Mouse (Mus musculus) spleen, adult 2 months (tissue): Measurements from ENCODE around the gene Tmem245. TPM values are rescaled to one million over a fixed set of nuclear protein-coding genes. Genes with fewer than 3 reads are reported as not detected.

Experiments used
- DNase-seq, 2 experiments: peaks; one replicate each; pipeline versions ENCODE4 v3.0.0 to v3.0.0-alpha.2; 2012 to 2021; ENCODE audit warnings: low spot score in 2 of 2, low read depth in 1 of 2
- H3K27ac ChIP-seq: fragments of 200-500 bp; 2 replicates; pipeline ENCODE4 v1.5.1; 2012; ENCODE audit warnings: low read length, inconsistent platforms; ENCODE audit not compliant: insufficient read depth
- H3K27me3 ChIP-seq: fragments of 200-500 bp; 2 replicates; pipeline ENCODE4 v1.6.1; 2012; ENCODE audit warnings: mild to moderate bottlenecking, moderate library complexity, low read length, inconsistent platforms; ENCODE audit not compliant: control insufficient read depth, insufficient read depth
- H3K36me3 ChIP-seq: fragments of 200-500 bp; 2 replicates; pipeline ENCODE4 v1.6.1; 2012; ENCODE audit warnings: mild to moderate bottlenecking, low read length, inconsistent platforms; ENCODE audit not compliant: control insufficient read depth, insufficient read depth
- H3K4me1 ChIP-seq: fragments of 200-500 bp; 2 replicates; pipeline ENCODE4 v1.6.1; 2011; ENCODE audit warnings: inconsistent platforms; ENCODE audit not compliant: control insufficient read depth, insufficient read depth, insufficient read length
- H3K4me3 ChIP-seq: fragments of 200-500 bp; 2 replicates; pipeline ENCODE4 v1.5.1; 2011; ENCODE audit warnings: mild to moderate bottlenecking, inconsistent platforms; ENCODE audit not compliant: insufficient read depth, insufficient read length; ENCODE audit errors: extremely low read depth
- CTCF ChIP-seq: fragments of 200-500 bp; IDR thresholded peaks from 2 replicates; pipeline ENCODE4 v1.5.1; 2011; ENCODE audit warnings: mild to moderate bottlenecking, inconsistent platforms; ENCODE audit not compliant: insufficient read depth, insufficient read length, insufficient replicate concordance; ENCODE audit errors: extremely low read depth
- POLR2A ChIP-seq: fragments of 200-500 bp; IDR thresholded peaks from 2 replicates; pipeline ENCODE4 v1.6.1; 2011; ENCODE audit warnings: low read depth, low read length, inconsistent platforms
- WGBS: fragments of 180-500 bp; shearing (Covaris S2); methylation state at CpG from one replicate; pipeline ENCODE4 v1.1.7; 2018; 5-methylcytosine and 5-hydroxymethylcytosine counted together
- polyA plus RNA-seq: library from polyadenylated mRNA; depleted of rRNA; stranded (reverse); fragments of >200 nt; gene quantifications from 2 replicates; pipeline ENCODE4 v1.2.3, GENCODE M21; 2012

The Tmem245 gene
- polyA plus RNA-seq, 1 experiment = 9.4 TPM

DNA sequence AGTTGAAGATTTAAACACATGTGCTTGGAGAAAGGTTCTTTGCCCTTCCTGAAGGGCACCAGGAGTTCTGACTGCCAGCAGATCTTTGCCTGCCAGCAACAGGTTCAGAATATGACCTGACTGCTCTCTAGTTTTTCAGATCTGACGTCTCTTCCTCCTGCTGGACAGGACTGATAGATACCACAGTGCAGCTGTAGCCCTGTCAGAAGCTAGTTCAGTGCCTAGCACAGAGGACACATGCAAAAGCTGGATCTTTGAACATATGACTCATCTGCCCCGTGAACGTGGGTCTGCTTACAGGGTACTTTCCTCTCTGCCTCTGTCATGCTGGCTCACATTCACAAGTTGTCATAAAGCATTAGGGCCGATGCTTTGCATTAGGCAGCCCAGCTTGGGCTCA, 3.0 kb downstream of the Tmem245 start:
- TF ChIP-seq POLR2A (no peak), CTCF (no peak)
- Histone ChIP-seq H3K4me3 (no peak overlapping the region), H3K36me3 (no peaks in the 10 kb centered on the region), H3K27ac (no peak overlapping the region), H3K27me3 (no peaks in the 10 kb centered on the region), H3K4me1 (peaks cover 3% of the 10 kb centered on the region)
- 62% methylated on average over 4 of the region's 4 CpGs for WGBS
- DNase-seq = no peak

DNA sequence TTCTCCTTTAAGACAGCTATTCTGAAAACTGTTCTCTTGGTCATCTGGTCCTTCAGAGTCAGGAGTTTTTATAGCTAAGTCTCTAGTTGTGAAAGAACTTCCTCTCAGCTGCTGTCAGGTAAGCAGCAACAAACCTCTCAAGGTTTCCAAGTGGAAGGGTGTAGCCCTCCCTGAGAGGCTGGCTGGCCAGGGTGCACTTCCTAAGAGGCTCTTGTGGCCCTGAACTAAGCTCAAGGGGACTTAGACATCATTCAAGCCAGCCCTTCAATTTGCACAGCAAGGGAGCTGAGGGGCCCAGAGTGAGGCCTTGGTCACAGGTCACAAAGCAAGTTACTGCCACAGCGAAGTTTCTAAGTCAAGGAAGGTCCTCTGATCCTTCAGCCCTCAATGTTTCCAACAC, 4.0 kb downstream of the Tmem245 start:
- no peaks in the 10 kb centered on the region for H3K36me3 ChIP-seq
- peaks cover 3% of the 10 kb centered on the region for H3K4me1 ChIP-seq
- H3K27me3 ChIP-seq = no peaks in the 10 kb centered on the region
- TF ChIP-seq CTCF = no peak
- TF ChIP-seq POLR2A = no peak
- DNase-seq = no peak
- H3K27ac ChIP-seq = no peak overlapping the region
- H3K4me3 ChIP-seq = no peak overlapping the region
- 81% methylated on average over 1 of the region's 1 CpGs for WGBS

DNA sequence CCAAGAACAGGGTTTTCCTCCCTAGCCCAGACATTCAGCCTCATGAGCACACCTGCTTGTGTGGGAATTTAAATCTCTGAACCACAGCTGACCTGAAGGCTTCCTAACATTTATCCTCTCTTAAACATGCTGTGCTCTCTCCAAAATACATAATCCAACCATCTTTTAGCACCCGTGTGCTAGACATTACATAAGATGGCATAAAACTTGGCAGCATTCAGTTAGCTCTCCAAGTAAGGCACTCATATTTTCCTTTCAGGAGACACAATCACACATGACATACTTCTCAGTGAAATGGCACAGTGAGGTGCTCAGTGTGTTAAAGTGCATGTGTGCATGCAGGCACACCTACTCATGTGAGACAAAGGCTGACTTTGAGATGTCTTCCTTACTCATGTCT, 4.7 kb downstream of the Tmem245 start:
- no peak for DNase-seq
- no peak overlapping the region for H3K4me3 ChIP-seq
- 86% methylated on average over 1 of the region's 1 CpGs for WGBS
- H3K27ac ChIP-seq = no peak overlapping the region
- TF ChIP-seq POLR2A (no peak), CTCF (no peak)
- H3K27me3 ChIP-seq = no peaks in the 10 kb centered on the region
- H3K4me1 ChIP-seq = peaks cover 3% of the 10 kb centered on the region
- H3K36me3 ChIP-seq = no peaks in the 10 kb centered on the region

DNA sequence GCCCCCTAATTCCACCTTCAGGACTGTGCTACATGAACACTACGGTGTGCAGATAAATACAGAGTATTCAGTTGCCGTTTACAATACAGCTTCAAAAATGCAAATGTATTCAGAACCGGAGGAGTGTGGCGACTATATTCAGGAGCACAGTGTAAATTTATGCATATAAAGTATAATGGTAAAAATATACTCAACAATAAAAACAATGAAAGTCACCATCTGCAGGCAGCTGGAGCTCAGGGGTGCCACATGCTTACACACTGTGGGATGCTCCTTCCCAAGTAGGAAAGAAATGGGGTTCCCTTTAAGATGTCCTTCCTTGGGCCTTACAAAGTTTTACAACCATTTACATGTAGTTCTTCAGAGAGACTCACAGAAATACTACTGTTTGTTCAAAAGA, 5.8 kb downstream of the Tmem245 start:
- H3K4me3 ChIP-seq = no peak overlapping the region
- no peak overlapping the region for H3K27ac ChIP-seq
- TF ChIP-seq POLR2A = no peak
- no peak for TF ChIP-seq CTCF
- H3K36me3 ChIP-seq = no peaks in the 10 kb centered on the region
- H3K4me1 ChIP-seq = peaks cover 7% of the 10 kb centered on the region; the same call in 1 of the 2 replicates
- WGBS = 92% methylated on average over 4 of the region's 4 CpGs
- H3K27me3 ChIP-seq = no peaks in the 10 kb centered on the region
- no peak for DNase-seq

DNA sequence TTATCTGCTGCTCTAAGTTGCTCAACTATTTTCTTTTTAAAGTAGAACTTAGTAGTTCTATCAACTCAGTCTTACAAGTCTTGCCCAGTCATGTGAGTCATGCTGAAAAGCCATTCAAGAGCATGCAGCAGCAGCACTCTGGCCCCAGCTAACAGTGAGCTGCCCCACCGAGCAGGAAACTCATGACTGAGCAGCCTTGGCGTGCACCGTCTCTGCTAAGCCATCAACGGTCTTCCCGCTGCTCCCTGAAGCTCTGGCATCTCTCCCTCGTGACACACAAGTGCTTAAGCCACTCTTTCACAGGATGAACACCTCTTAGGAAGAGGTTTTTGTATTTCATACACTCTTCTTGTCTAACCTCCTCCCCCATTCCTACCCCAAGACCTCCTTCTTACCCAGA, 10.1 kb downstream of the Tmem245 start:
- DNase-seq = no peak

DNA sequence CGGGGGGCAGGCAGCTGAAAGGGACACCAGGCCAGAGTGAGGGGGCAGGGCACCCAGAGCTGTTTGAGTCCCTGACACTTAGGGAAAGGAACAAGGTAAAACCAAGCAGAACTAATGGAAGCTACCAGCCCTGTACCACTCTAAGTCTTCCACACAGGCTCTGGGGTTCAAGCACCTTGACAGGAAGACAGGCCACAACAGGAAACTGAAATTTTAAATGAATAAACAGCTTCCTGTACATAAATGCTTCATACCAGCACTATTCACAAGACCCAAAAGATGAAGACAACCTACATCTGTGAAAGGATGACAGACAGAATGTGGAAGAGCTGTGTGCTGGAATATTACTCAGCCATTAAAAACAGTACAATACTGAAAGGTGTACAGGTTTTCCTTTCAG, 11.9 kb downstream of the Tmem245 start:
- TF ChIP-seq CTCF (no peak), POLR2A (no peak)
- H3K36me3 ChIP-seq = peaks cover 2% of the 10 kb centered on the region
- no peak for DNase-seq
- peaks cover 7% of the 10 kb centered on the region; the same call in 1 of the 2 replicates for H3K4me1 ChIP-seq
- no CpG with 5 or more reads among the region's 1 CpGs for WGBS
- H3K4me3 ChIP-seq = no peak overlapping the region
- no peaks in the 10 kb centered on the region for H3K27me3 ChIP-seq
- no peak overlapping the region for H3K27ac ChIP-seq

More for the DNA sequence above, 10.1 kb downstream of the Tmem245 start:
- Histone ChIP-seq H3K4me3 (no peak overlapping the region), H3K36me3 (peaks cover 2% of the 10 kb centered on the region), H3K27ac (no peak overlapping the region), H3K27me3 (no peaks in the 10 kb centered on the region), H3K4me1 (peaks cover 7% of the 10 kb centered on the region; the same call in 1 of the 2 replicates)
- 47% methylated on average over 6 of the region's 6 CpGs for WGBS
- TF ChIP-seq CTCF (no peak), POLR2A (no peak)

DNA sequence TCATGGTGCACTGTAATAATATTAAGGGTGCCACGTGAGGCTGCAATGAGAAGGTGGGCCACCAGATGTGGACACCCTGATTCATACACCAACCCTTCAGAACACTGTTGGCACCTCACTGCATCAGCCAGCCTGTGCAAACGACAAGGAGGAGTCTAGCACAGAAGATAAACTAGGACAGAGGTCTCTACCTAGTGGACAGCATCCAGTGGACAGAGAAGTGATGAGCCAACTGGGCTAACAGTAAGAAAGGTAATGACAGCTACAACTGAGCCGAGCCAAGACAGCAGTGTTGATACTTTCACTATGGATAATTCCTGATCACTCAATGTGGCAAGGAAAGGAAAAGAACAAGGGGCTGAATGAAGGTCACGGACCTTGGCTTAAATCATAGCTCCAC, 14.1 kb downstream of the Tmem245 start:
- TF ChIP-seq POLR2A = no peak
- TF ChIP-seq CTCF = no peak
- H3K4me1 ChIP-seq = peaks cover 7% of the 10 kb centered on the region; the same call in 1 of the 2 replicates
- H3K27ac ChIP-seq = no peak overlapping the region
- DNase-seq = no peak
- WGBS = 89% methylated on average over 4 of the region's 4 CpGs
- H3K36me3 ChIP-seq = peaks cover 2% of the 10 kb centered on the region
- H3K4me3 ChIP-seq = no peak overlapping the region
- no peaks in the 10 kb centered on the region for H3K27me3 ChIP-seq
